Mouse (Mus musculus): Measurements from ENCODE around the gene Tead2. TPM values are rescaled to one million over a fixed set of nuclear protein-coding genes. Genes with fewer than 3 reads are reported as not detected.

Tead2 gene
- polyA plus RNA-seq, 1 experiment from 2014 or later, result 26.8 TPM

GRCm38 (mm10) chr7:45262266-45262665 lies 46.7 kb downstream of the Tead2 start:
- H3K9ac ChIP-seq (ENCODE audit: low read length), result no peak overlapping the region
- ATAC-seq (ENCODE audit: low FRiP score, low TSS enrichment) (no peak), DNase-seq (ENCODE audit: low spot score) (no peak)
- H3K4me3 ChIP-seq (ENCODE audit: low read depth, low read length), result no peak overlapping the region
- H3K27ac ChIP-seq (replicated peaks), result no peak overlapping the region
- H3K27me3 ChIP-seq (ENCODE audit: control insufficient read depth, insufficient read depth, low read length), result no peaks in the 10 kb centered on the region
- TF ChIP-seq EP300 (optimal IDR thresholded peaks at IDR 0.05), result no peak
- no peak for TF ChIP-seq CTCF (IDR thresholded peaks at IDR 0.05; ENCODE audit: low read depth)
- H3K4me2 ChIP-seq (replicated peaks; ENCODE audit: low read depth), result no peak overlapping the region
- 33% methylated on average over 7 of the region's 7 CpGs for WGBS
- no peaks in the 10 kb centered on the region for H3K4me1 ChIP-seq (replicated peaks; ENCODE audit: control insufficient read depth, insufficient read depth)
- no peaks in the 10 kb centered on the region for H3K9me3 ChIP-seq (ENCODE audit: control insufficient read depth, low read length)
- H3K36me3 ChIP-seq (ENCODE audit: control insufficient read depth, insufficient read depth, low read length), result no peaks in the 10 kb centered on the region

DNA sequence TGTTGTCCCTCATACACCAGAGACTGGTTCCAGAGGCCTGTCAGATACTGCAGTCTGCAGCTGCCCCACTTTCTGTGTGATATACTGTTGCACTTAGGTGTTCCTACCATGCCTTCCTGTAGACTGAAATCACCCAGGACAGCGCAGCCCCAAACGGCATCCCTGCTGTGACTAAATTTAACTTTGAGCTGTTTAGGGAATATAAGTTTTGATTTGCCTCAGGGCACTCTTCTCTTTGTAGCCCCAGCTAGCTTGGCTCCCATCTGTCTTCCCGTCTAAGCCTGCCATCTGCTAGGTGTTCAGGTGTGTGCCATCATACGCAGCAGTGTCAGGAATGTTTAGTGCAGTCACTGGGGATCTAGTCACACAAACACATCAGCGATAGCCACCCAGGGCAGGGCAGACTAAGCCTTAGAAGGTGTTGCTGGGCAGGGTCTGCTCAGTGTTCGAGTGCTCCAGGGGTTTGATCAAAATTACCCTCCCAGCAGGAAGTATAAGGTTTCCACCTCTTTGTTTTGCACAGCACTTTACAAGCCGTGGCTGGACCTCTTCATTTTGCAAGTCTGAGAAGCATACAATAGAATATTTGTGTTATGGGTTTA lies 47.6 kb downstream of the Tead2 start:
- Histone ChIP-seq H3K9ac (ENCODE audit: low read length) (no peak overlapping the region), H3K27me3 (ENCODE audit: control insufficient read depth, insufficient read depth, low read length) (no peaks in the 10 kb centered on the region), H3K4me1 (replicated peaks; ENCODE audit: control insufficient read depth, insufficient read depth) (no peaks in the 10 kb centered on the region), H3K36me3 (ENCODE audit: control insufficient read depth, insufficient read depth, low read length) (no peaks in the 10 kb centered on the region), H3K27ac (replicated peaks) (no peak overlapping the region), H3K9me3 (ENCODE audit: control insufficient read depth, low read length) (no peaks in the 10 kb centered on the region), H3K4me2 (replicated peaks; ENCODE audit: low read depth) (no peak overlapping the region), H3K4me3 (ENCODE audit: low read depth, low read length) (no peak overlapping the region)
- 60% methylated on average over 7 of the region's 7 CpGs for WGBS
- TF ChIP-seq CTCF (IDR thresholded peaks at IDR 0.05; ENCODE audit: low read depth) (no peak), EP300 (optimal IDR thresholded peaks at IDR 0.05) (no peak)
- DNase-seq (ENCODE audit: low spot score) (no peak), ATAC-seq (ENCODE audit: low FRiP score, low TSS enrichment) (no peak)

DNA sequence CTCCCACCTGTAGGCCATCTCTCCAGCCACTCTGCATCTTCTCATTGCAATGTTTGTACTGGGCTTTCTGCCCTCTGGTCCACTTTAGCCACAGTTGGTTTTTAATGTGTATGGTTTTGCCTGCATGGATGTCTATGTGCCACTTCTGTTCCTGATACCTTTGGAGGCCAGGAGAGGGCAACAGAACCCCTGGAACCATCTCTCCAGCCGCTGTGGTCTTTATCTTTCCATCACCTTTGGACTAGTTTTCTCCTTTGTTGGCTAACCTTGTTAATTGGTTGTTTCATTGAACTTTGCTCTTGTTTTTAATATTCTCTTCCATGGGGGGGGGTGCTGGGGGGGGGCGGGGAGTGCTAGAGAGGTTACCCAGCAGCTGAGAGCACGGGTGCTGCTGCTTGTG lies 48.8 kb downstream of the Tead2 start:
- H3K4me2 ChIP-seq (replicated peaks; ENCODE audit: low read depth), result no peak overlapping the region
- H3K9ac ChIP-seq (ENCODE audit: low read length), result no peak overlapping the region
- H3K27me3 ChIP-seq (ENCODE audit: control insufficient read depth, insufficient read depth, low read length), result no peaks in the 10 kb centered on the region
- 74% methylated on average over 3 of the region's 3 CpGs for WGBS
- H3K9me3 ChIP-seq (ENCODE audit: control insufficient read depth, low read length), result no peaks in the 10 kb centered on the region
- TF ChIP-seq CTCF (IDR thresholded peaks at IDR 0.05; ENCODE audit: low read depth) (peak; percentile 46), EP300 (optimal IDR thresholded peaks at IDR 0.05) (no peak)
- no peaks in the 10 kb centered on the region for H3K4me1 ChIP-seq (replicated peaks; ENCODE audit: control insufficient read depth, insufficient read depth)
- H3K27ac ChIP-seq (replicated peaks), result no peak overlapping the region
- no peaks in the 10 kb centered on the region for H3K36me3 ChIP-seq (ENCODE audit: control insufficient read depth, insufficient read depth, low read length)
- ATAC-seq (ENCODE audit: low FRiP score, low TSS enrichment) (no peak), DNase-seq (ENCODE audit: low spot score) (no peak)
- no peak overlapping the region for H3K4me3 ChIP-seq (ENCODE audit: low read depth, low read length)

DNA sequence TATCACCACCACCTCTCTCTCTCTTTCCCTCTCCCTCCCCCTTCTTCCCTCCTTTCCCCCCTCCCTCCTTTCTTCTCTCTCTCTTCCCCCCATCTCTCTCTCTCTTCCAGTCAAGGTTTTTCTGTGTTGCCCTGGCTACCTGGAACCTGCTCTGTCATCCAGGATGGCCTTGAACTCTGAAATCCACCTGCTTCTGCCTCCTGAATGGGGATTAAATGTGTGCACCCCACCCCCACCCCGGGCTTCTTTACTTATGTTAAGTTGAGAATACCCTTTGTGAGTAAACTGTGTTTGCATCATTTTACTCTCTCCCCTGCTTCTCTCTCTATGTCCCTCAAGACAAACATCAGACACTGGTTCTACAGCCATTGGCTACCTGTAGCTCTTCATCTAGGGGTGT lies 50.0 kb downstream of the Tead2 start:
- DNase-seq (ENCODE audit: low spot score), result no peak
- TF ChIP-seq CTCF (IDR thresholded peaks at IDR 0.05; ENCODE audit: low read depth), result no peak
- TF ChIP-seq EP300 (optimal IDR thresholded peaks at IDR 0.05), result no peak
- Histone ChIP-seq H3K9me3 (ENCODE audit: control insufficient read depth, low read length) (no peaks in the 10 kb centered on the region), H3K9ac (ENCODE audit: low read length) (no peak overlapping the region), H3K27ac (replicated peaks) (no peak overlapping the region), H3K4me2 (replicated peaks; ENCODE audit: low read depth) (no peak overlapping the region), H3K4me3 (ENCODE audit: low read depth, low read length) (no peak overlapping the region), H3K27me3 (ENCODE audit: control insufficient read depth, insufficient read depth, low read length) (no peaks in the 10 kb centered on the region), H3K4me1 (replicated peaks; ENCODE audit: control insufficient read depth, insufficient read depth) (no peaks in the 10 kb centered on the region), H3K36me3 (ENCODE audit: control insufficient read depth, insufficient read depth, low read length) (no peaks in the 10 kb centered on the region)
- WGBS, result 85% methylated on average over 1 of the region's 1 CpGs
- no peak for ATAC-seq (ENCODE audit: low FRiP score, low TSS enrichment)

DNA sequence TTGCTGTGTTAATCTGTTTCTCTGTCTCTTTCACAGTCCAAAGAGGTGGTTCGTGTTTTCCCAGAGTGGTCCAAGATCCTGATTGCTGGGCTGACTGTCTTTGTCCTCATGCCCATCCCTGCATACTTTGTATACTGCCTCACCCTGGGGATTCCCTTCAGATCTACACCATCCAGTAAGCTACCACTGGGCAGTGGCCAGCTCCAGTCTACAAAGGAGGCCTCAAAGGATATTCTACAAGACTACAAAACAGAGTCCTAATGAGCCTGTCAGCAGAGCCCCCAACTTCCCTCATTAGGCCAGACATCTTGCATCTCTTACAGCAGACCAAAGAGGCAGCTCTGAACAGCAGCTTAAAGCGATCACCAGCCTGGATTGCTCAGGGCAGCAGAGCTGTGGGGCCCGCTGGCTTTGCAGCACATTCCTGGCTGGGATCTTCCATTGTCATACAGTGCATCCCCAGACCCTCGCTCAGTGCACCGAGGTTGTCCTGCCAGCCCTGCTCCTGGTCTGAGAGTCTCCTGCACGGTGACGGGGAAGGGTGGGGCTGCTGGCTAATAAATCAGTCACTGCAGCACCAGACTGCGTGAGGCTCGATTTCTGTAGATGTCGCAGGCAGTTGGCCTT lies 57.3 kb downstream of the Tead2 start:
- no peak overlapping the region for H3K4me2 ChIP-seq (replicated peaks; ENCODE audit: low read depth)
- H3K27ac ChIP-seq (replicated peaks), result no peak overlapping the region
- H3K9ac ChIP-seq (ENCODE audit: low read length), result no peak overlapping the region
- no peaks in the 10 kb centered on the region for H3K27me3 ChIP-seq (ENCODE audit: control insufficient read depth, insufficient read depth, low read length)
- 47% methylated on average over 10 of the region's 10 CpGs for WGBS
- H3K4me1 ChIP-seq (replicated peaks; ENCODE audit: control insufficient read depth, insufficient read depth), result no peaks in the 10 kb centered on the region
- DNase-seq (ENCODE audit: low spot score) (no peak), ATAC-seq (ENCODE audit: low FRiP score, low TSS enrichment) (no peak)
- TF ChIP-seq CTCF (IDR thresholded peaks at IDR 0.05; ENCODE audit: low read depth) (no peak), EP300 (optimal IDR thresholded peaks at IDR 0.05) (no peak)
- H3K4me3 ChIP-seq (ENCODE audit: low read depth, low read length), result no peak overlapping the region
- no peaks in the 10 kb centered on the region for H3K36me3 ChIP-seq (ENCODE audit: control insufficient read depth, insufficient read depth, low read length)
- H3K9me3 ChIP-seq (ENCODE audit: control insufficient read depth, low read length), result no peaks in the 10 kb centered on the region

- H3K4me3 ChIP-seq (ENCODE audit: low read depth, low read length), result no peak overlapping the region
- H3K4me2 ChIP-seq (replicated peaks; ENCODE audit: low read depth), result no peak overlapping the region
- ATAC-seq (ENCODE audit: low FRiP score, low TSS enrichment) (no peak), DNase-seq (ENCODE audit: low spot score) (no peak)
- H3K9me3 ChIP-seq (ENCODE audit: control insufficient read depth, low read length), result no peaks in the 10 kb centered on the region
- no peak overlapping the region for H3K27ac ChIP-seq (replicated peaks)
- H3K36me3 ChIP-seq (ENCODE audit: control insufficient read depth, insufficient read depth, low read length), result no peaks in the 10 kb centered on the region
- 87% methylated on average over 8 of the region's 8 CpGs for WGBS
- no peak for TF ChIP-seq CTCF (IDR thresholded peaks at IDR 0.05; ENCODE audit: low read depth)
- no peak for TF ChIP-seq EP300 (optimal IDR thresholded peaks at IDR 0.05)
- no peak overlapping the region for H3K9ac ChIP-seq (ENCODE audit: low read length)
- no peaks in the 10 kb centered on the region for H3K4me1 ChIP-seq (replicated peaks; ENCODE audit: control insufficient read depth, insufficient read depth)
- H3K27me3 ChIP-seq (ENCODE audit: control insufficient read depth, insufficient read depth, low read length), result no peaks in the 10 kb centered on the region
Measured at GRCm38 (mm10) chr7:45273672-45274071, 58.1 kb downstream of the Tead2 start.

Data from stomach, postnatal 0 days (tissue).